Mouse (Mus musculus) liver, adult 2 months (tissue): Measurements from ENCODE around the gene Ttc34. TPM values are rescaled to one million over a fixed set of nuclear protein-coding genes. Genes with fewer than 3 reads are reported as not detected.

ENCODE experiments used
- DNase-seq: peaks from one replicate; pipeline ENCODE4 v3.0.0-alpha.2; 2011; ENCODE audit warnings: low read depth, low spot score; ENCODE audit errors: extremely low read depth
- H3K27ac ChIP-seq: fragments of 200-500 bp; replicated peaks from 2 replicates; pipeline ENCODE4 v1.5.1; 2012; ENCODE audit warnings: low read depth, mild to moderate bottlenecking, control low read depth, inconsistent platforms, low read length; ENCODE audit not compliant: insufficient read depth
- H3K27me3 ChIP-seq: fragments of 200-500 bp; 2 replicates; pipeline ENCODE4 v1.6.1; 2012; ENCODE audit warnings: mild to moderate bottlenecking, moderate library complexity, low read length, inconsistent platforms; ENCODE audit not compliant: control insufficient read depth, insufficient read depth
- H3K36me3 ChIP-seq: fragments of 200-500 bp; 2 replicates; pipeline ENCODE4 v1.6.1; 2012; ENCODE audit warnings: low read length, inconsistent platforms; ENCODE audit not compliant: control insufficient read depth, insufficient read depth
- H3K4me1 ChIP-seq: fragments of 200-500 bp; 2 replicates; pipeline ENCODE4 v1.6.1; 2011; ENCODE audit warnings: low read length; ENCODE audit not compliant: control insufficient read depth, insufficient read depth
- H3K4me3 ChIP-seq: fragments of 200-500 bp; 2 replicates; pipeline ENCODE4 v1.5.1; 2011; ENCODE audit warnings: low read depth, mild to moderate bottlenecking, control low read depth, low read length, moderate library complexity; ENCODE audit not compliant: insufficient read depth
- H3K79me2 ChIP-seq: fragments of 200-500 bp; 2 replicates; pipeline ENCODE4 v1.6.1; 2012; ENCODE audit warnings: inconsistent platforms, mild to moderate bottlenecking, low read length, moderate library complexity; ENCODE audit not compliant: control insufficient read depth, insufficient read depth
- H3K9ac ChIP-seq: fragments of 200-500 bp; 2 replicates; pipeline ENCODE4 v1.6.1; 2012; ENCODE audit warnings: low read depth, mild to moderate bottlenecking, control low read depth, inconsistent platforms, low read length
- CTCF ChIP-seq: fragments of 200-500 bp; IDR thresholded peaks from 2 replicates; pipeline ENCODE4 v1.5.1; 2011; ENCODE audit warnings: low read depth, low read length, control low read depth
- POLR2A ChIP-seq: fragments of 200-500 bp; IDR thresholded peaks from 2 replicates; pipeline ENCODE4 v1.6.1; 2011; ENCODE audit warnings: low read length, control low read depth; ENCODE audit not compliant: insufficient read depth; ENCODE audit errors: extremely low read depth
- WGBS: fragments of 180-500 bp; shearing (Covaris S2); methylation state at CpG from one replicate; pipeline ENCODE4 v1.1.7; 2018; 5-methylcytosine and 5-hydroxymethylcytosine counted together
- polyA plus RNA-seq: library from polyadenylated mRNA; depleted of rRNA; stranded (reverse); fragments of >200 nt; gene quantifications from 2 replicates; pipeline ENCODE4 v1.2.3, GENCODE M21; 2012
- total RNA-seq: library from RNA; depleted of rRNA; stranded (reverse); fragments of >200 nt; gene quantifications from 2 replicates; pipeline ENCODE4 v1.2.3, GENCODE M21; 2014

Gene Ttc34
- total and polyA plus RNA-seq, 2 experiments: 0.05 TPM; not detected in 1

DNA sequence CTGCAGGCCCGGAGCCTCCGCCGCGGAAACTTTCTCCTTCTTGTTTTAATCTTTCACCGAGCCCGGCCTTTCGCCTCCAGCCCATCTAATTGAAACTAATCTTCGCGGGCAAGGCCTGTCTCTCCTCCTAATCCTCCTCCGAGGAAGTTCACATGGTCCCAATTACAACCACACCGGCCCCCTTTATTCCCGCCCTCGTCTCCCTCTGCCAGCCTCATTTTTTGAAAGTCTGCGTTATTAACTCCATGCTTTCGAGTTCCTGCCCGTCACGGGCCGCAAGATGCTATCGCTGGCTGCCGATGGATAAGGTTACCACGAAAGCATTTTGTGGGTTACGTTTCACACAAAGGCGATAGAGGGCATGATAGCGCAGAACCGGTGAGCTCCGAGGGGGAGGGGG lies 35.0 kb upstream of the Ttc34 start:
- H3K36me3 ChIP-seq: no peaks in the 10 kb centered on the region
- TF ChIP-seq CTCF (no peak), POLR2A (no peak)
- no peak overlapping the region for H3K9ac ChIP-seq
- H3K27ac ChIP-seq: no peak overlapping the region
- no peaks in the 10 kb centered on the region for H3K79me2 ChIP-seq
- H3K4me3 ChIP-seq: no peak overlapping the region
- WGBS: 13% methylated on average over 26 of the region's 26 CpGs
- H3K4me1 ChIP-seq: no peaks in the 10 kb centered on the region
- H3K27me3 ChIP-seq: no peaks in the 10 kb centered on the region
- DNase-seq: no peak

DNA sequence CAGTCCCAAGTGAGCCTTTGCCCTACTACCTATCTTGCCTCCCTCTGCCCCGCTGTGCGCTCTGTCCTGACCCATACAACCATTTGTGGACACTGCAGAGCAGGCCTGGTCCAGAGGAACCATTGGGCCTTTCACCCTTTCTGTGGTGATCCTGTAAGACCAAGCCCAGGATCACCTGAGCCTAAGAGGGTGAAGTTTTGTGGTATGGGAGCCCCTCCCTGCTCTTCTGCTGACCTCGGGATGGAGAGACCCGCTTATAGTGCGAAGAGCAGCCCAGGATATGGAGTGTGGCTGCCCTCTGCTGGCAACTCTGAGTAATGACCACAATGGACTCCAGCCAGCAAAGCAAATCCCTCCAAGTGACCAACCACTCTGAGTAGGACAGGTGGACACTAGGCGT lies 11.6 kb upstream of the Ttc34 start:
- H3K27me3 ChIP-seq: no peaks in the 10 kb centered on the region
- peak; percentile 89 for TF ChIP-seq CTCF
- no peak for TF ChIP-seq POLR2A
- H3K9ac ChIP-seq: no peak overlapping the region
- peak; percentile 25 for DNase-seq
- no peaks in the 10 kb centered on the region for H3K79me2 ChIP-seq
- H3K27ac ChIP-seq: no peak overlapping the region
- H3K4me1 ChIP-seq: no peaks in the 10 kb centered on the region
- H3K36me3 ChIP-seq: no peaks in the 10 kb centered on the region
- H3K4me3 ChIP-seq: no peak overlapping the region
- 34% methylated on average over 6 of the region's 6 CpGs for WGBS

- WGBS: 56% methylated on average over 7 of the region's 7 CpGs
- no peak overlapping the region for H3K27ac ChIP-seq
- H3K9ac ChIP-seq: no peak overlapping the region
Observed at GRCm38 (mm10) chr4:154826224-154826623, 11.0 kb upstream of the Ttc34 start.

DNA sequence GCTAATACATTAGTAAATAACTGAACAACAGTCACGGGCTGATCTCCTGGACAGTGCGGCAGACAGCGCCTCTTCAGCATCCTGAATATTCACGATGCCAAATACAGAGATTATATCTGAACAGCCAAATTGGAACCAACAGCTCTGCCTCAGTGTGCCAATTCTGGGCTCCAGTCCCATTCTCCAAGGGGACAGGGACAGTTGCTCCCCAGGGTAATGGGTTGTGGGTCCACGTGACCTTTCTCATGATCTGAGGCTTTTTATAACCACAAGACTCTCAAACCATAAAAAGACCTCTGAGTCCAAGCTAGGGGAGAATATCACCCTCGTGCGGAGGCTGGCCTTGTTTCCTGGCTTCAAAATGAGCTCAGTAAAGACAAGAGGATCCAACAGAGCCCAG lies 10.1 kb upstream of the Ttc34 start:
- 85% methylated on average over 7 of the region's 7 CpGs for WGBS
- no peak for DNase-seq
- H3K9ac ChIP-seq: no peak overlapping the region
- TF ChIP-seq CTCF (no peak), POLR2A (no peak)
- no peaks in the 10 kb centered on the region for H3K4me1 ChIP-seq
- no peaks in the 10 kb centered on the region for H3K27me3 ChIP-seq
- no peaks in the 10 kb centered on the region for H3K36me3 ChIP-seq
- H3K27ac ChIP-seq: no peak overlapping the region
- H3K4me3 ChIP-seq: no peak overlapping the region
- H3K79me2 ChIP-seq: no peaks in the 10 kb centered on the region

More at GRCm38 (mm10) chr4:154826224-154826623, 11.0 kb upstream of the Ttc34 start:
- DNase-seq: no peak
- Histone ChIP-seq H3K4me1 (no peaks in the 10 kb centered on the region), H3K27me3 (no peaks in the 10 kb centered on the region), H3K36me3 (no peaks in the 10 kb centered on the region), H3K4me3 (no peak overlapping the region), H3K79me2 (no peaks in the 10 kb centered on the region)
- TF ChIP-seq CTCF (no peak), POLR2A (no peak)

DNA sequence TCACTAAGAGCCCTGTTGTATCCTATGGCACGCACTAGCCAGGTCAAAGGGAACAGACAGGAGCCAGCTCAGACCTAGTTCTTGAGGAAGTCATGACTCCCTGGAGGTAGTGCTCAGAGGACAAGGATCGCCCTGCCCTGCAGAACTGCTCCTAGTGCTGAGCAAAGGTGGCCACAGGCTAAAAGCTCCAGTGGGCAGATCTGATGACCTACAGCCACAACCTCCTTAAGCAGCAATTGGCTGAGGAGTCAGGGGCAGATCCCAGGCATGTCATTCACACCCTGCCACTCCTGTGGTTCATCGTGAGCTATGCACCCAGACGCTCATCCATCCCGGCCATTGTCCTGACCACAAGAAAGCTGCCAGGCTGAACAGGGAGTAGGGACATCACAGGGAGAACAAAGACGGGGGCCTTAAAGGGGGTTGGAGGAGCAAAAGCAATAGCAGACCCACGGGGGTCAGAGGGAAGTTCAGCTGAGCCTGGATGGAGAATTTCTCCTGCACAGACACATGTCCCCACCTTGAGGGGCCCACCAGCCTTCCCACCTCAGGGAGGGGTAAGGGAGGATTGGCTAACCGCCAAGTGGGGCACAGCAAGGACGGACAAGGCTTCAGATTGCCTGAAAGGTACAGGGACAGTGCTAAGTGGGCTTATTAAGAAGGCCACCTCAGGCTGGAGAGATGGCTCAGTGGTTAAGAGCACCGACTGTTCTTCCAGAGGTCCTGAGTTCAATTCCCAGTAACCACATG lies 9.2 kb upstream of the Ttc34 start:
- WGBS: 57% methylated on average over 10 of the region's 10 CpGs
- H3K9ac ChIP-seq: no peak overlapping the region
- DNase-seq: no peak

DNA sequence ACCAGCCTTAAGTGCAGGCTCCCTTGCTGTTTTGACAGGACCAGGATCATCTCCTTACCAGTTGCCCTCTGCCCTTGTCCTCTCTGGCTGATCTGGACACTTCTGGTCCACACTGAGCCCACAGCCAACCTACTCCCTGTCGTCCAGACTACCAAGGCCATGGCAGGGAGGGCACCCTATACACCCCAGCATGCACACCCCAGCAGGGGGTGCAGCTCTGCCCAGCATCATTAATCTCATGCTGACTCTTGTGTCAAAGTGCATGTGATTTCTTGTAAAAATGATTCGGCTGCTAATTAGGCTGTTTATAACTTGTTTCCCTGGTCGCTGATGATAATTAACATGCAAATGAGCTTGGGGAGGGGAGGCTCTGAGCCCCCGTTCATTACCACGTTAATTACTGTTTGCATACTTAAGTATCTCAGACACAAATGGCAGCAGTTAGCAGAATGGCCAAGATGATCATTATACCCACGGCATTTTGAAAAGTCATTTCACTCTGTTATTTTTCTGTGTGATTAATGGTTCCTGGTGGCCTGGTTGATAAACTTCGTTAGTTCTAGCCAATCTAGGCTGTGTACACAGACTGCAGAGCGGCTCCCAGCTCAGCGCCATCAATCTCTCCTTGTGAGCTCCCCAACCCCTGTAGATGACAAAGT lies 5.2 kb upstream of the Ttc34 start:
- no peaks in the 10 kb centered on the region for H3K4me1 ChIP-seq
- no peaks in the 10 kb centered on the region for H3K36me3 ChIP-seq
- no peaks in the 10 kb centered on the region for H3K79me2 ChIP-seq
- DNase-seq: no peak
- 48% methylated on average over 9 of the region's 9 CpGs for WGBS
- no peak overlapping the region for H3K9ac ChIP-seq
- H3K27me3 ChIP-seq: no peaks in the 10 kb centered on the region
- H3K27ac ChIP-seq: no peak overlapping the region
- no peak overlapping the region for H3K4me3 ChIP-seq
- TF ChIP-seq POLR2A (no peak), CTCF (no peak)

More for the DNA sequence above, 9.2 kb upstream of the Ttc34 start:
- H3K36me3 ChIP-seq: no peaks in the 10 kb centered on the region
- H3K27me3 ChIP-seq: no peaks in the 10 kb centered on the region
- TF ChIP-seq CTCF (no peak), POLR2A (no peak)
- no peak overlapping the region for H3K27ac ChIP-seq
- H3K79me2 ChIP-seq: no peaks in the 10 kb centered on the region
- no peaks in the 10 kb centered on the region for H3K4me1 ChIP-seq
- no peak overlapping the region for H3K4me3 ChIP-seq
